Mouse (Mus musculus): ENCODE results near the gene Fbxl4. TPM values are rescaled to one million over a fixed set of nuclear protein-coding genes. Genes with fewer than 3 reads are reported as not detected.

Gene Fbxl4
- polyA plus RNA-seq, 1 experiment from 2014 or later = 15.4 TPM

DNA sequence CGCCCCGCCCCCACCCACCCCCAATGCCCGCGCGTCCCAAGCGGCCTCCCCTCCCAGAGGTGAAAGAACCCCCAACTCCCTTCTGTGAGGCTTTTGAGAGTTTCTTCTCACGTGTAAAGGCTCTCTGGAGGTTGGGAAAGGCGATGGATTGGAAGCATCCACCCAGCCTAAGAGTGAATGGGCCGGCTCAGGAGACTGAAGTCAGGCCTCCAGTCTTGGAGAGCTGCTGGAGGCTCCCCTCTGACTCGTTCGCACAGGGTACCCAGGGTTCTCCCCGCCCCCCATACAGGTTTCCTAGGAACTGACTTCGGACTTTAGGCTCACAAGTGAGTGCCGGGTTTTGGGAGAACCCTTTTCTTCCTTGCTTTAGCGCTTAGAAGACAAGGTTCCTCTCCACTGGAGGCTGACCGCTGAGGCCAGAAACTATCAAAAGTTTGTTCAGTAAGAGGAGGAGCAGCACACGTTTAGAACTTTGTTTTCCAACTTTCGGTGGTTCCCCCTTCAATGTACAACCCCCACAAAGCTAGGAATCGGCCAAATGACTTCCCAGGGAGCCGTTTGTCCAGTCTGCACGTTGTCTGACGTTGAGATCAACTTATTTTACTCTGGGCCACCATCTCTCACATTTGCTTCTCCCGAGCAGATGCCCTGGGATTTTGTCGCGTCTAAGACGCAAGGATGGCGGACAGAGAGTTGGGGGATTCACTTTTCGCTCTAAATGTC, 122.2 kb downstream of the Fbxl4 start:
- H3K9ac ChIP-seq (ENCODE audit: low read depth, low read length) = no peak overlapping the region
- no peak overlapping the region; the same call in 1 of the 2 replicates for H3K4me2 ChIP-seq (ENCODE audit: low read depth, low read length)
- no peaks in the 10 kb centered on the region for H3K36me3 ChIP-seq (ENCODE audit: control insufficient read depth, insufficient read depth, low read length)
- no peak overlapping the region for H3K27ac ChIP-seq (replicated peaks; ENCODE audit: low read depth, low read length)
- DNase-seq (ENCODE audit: low spot score) (no peak), ATAC-seq (ENCODE audit: low read depth) (no peak; the same call in 1 of the 2 replicates)
- no peaks in the 10 kb centered on the region for H3K9me3 ChIP-seq (ENCODE audit: control insufficient read depth, low read length)
- no peaks in the 10 kb centered on the region for H3K4me1 ChIP-seq (ENCODE audit: control insufficient read depth, insufficient read depth, low read length)
- no peak overlapping the region for H3K4me3 ChIP-seq (ENCODE audit: low read depth, low read length)
- 2% methylated on average over 26 of the region's 28 CpGs for WGBS
- peaks cover 94% of the 10 kb centered on the region for H3K27me3 ChIP-seq (replicated peaks; ENCODE audit: control insufficient read depth, insufficient read depth, low read length)

DNA sequence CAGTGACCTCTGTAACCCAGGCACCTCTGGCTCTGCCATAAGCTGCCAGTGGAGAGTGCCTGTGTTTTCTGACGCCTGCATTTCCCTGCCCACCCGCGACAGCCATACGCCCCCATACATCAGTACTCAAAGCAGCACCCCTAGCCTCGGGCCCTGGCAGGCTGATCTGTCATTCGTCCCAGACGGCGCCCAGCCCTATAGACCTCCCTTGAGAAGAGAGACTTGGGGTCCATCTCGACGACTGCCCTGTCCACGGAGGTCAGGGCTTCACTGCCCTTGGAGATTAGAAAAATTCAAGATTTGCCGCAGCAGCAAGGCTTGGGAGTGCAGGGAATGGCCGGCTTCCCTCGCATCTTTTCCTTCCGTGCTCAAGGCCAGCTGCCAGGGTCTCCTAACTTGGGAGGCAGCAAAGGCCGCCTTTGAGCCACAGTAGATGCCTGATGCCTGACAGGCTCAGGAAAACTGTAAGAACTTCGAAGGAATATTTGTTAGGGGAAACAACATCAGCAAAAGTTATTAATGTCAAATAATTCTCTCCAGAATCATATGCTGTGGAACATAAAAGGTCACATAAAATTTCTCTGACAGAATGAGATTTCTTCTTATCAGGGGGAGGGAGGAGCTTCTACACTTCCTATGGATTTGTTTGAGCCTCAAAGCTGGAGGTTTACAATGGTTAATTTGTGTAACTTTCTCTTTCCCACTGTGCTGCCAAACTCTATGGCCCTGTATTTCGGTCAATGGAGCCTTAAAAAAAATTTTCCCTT, 122.9 kb downstream of the Fbxl4 start:
- Histone ChIP-seq H3K4me3 (ENCODE audit: low read depth, low read length) (no peak overlapping the region), H3K4me2 (ENCODE audit: low read depth, low read length) (no peak overlapping the region)
- DNase-seq (ENCODE audit: low spot score) = no peak

DNA sequence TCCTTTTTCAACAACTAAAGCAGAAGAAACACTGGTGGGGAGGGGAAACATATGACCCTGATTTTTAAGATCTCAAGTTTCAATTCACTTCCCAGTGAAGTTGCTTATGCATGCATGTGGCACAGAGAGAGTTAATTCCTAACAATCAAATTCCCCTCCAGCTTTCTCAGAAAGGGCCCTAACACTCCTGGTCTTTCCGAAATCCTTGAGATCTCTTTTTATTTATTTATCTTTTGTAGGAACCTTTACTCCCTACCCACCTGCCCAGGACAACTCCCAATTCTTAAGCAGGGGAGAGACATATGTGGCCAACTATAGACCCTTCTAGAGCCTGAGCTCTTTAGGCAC, 123.5 kb downstream of the Fbxl4 start:
- DNase-seq (ENCODE audit: low spot score) (no peak), ATAC-seq (ENCODE audit: low read depth) (no peak)
- WGBS = 16% methylated on average over 1 of the region's 1 CpGs

More for the DNA sequence above, 122.9 kb downstream of the Fbxl4 start:
- no peak for ATAC-seq (ENCODE audit: low read depth)
- H3K27ac ChIP-seq (replicated peaks; ENCODE audit: low read depth, low read length) = no peak overlapping the region
- H3K36me3 ChIP-seq (ENCODE audit: control insufficient read depth, insufficient read depth, low read length) = no peaks in the 10 kb centered on the region
- no peak overlapping the region for H3K9ac ChIP-seq (ENCODE audit: low read depth, low read length)
- WGBS = 3% methylated on average over 18 of the region's 18 CpGs
- no peaks in the 10 kb centered on the region for H3K4me1 ChIP-seq (ENCODE audit: control insufficient read depth, insufficient read depth, low read length)
- H3K9me3 ChIP-seq (ENCODE audit: control insufficient read depth, low read length) = no peaks in the 10 kb centered on the region
- H3K27me3 ChIP-seq (replicated peaks; ENCODE audit: control insufficient read depth, insufficient read depth, low read length) = peaks cover 94% of the 10 kb centered on the region

DNA sequence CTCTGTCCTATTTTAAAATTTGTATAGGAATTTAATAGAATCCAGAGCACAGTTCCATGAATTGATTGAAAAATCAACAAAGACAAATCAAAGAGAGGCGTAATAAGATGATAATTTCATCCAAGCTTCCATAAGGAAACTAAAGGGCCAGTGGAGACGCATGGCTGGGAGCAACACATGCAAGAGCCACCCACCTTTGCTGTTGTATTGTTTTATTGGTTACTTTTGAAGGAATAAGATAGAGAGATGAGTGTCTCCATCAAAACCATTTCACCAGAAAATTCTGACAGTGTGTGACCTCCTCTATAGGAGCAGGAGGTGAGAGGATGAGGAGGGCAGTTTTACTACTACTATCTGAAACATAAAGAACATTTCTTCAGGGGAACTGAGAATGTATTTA, 124.8 kb downstream of the Fbxl4 start:
- H3K4me2 ChIP-seq (ENCODE audit: low read depth, low read length) = no peak overlapping the region
- ATAC-seq (ENCODE audit: low read depth) (no peak), DNase-seq (ENCODE audit: low spot score) (no peak)
- H3K27ac ChIP-seq (replicated peaks; ENCODE audit: low read depth, low read length) = no peak overlapping the region
- H3K9me3 ChIP-seq (ENCODE audit: control insufficient read depth, low read length) = no peaks in the 10 kb centered on the region
- peaks cover 96% of the 10 kb centered on the region for H3K27me3 ChIP-seq (replicated peaks; ENCODE audit: control insufficient read depth, insufficient read depth, low read length)
- H3K4me1 ChIP-seq (ENCODE audit: control insufficient read depth, insufficient read depth, low read length) = no peaks in the 10 kb centered on the region
- H3K36me3 ChIP-seq (ENCODE audit: control insufficient read depth, insufficient read depth, low read length) = no peaks in the 10 kb centered on the region
- no peak overlapping the region for H3K9ac ChIP-seq (ENCODE audit: low read depth, low read length)
- WGBS = 31% methylated on average over 2 of the region's 2 CpGs
- H3K4me3 ChIP-seq (ENCODE audit: low read depth, low read length) = no peak overlapping the region

More for the DNA sequence above, 123.5 kb downstream of the Fbxl4 start:
- no peak overlapping the region for H3K27ac ChIP-seq (replicated peaks; ENCODE audit: low read depth, low read length)
- no peaks in the 10 kb centered on the region for H3K9me3 ChIP-seq (ENCODE audit: control insufficient read depth, low read length)
- H3K36me3 ChIP-seq (ENCODE audit: control insufficient read depth, insufficient read depth, low read length) = no peaks in the 10 kb centered on the region
- H3K27me3 ChIP-seq (replicated peaks; ENCODE audit: control insufficient read depth, insufficient read depth, low read length) = peaks cover 94% of the 10 kb centered on the region
- no peak overlapping the region for H3K4me2 ChIP-seq (ENCODE audit: low read depth, low read length)
- H3K9ac ChIP-seq (ENCODE audit: low read depth, low read length) = no peak overlapping the region
- H3K4me3 ChIP-seq (ENCODE audit: low read depth, low read length) = no peak overlapping the region
- no peaks in the 10 kb centered on the region for H3K4me1 ChIP-seq (ENCODE audit: control insufficient read depth, insufficient read depth, low read length)

DNA sequence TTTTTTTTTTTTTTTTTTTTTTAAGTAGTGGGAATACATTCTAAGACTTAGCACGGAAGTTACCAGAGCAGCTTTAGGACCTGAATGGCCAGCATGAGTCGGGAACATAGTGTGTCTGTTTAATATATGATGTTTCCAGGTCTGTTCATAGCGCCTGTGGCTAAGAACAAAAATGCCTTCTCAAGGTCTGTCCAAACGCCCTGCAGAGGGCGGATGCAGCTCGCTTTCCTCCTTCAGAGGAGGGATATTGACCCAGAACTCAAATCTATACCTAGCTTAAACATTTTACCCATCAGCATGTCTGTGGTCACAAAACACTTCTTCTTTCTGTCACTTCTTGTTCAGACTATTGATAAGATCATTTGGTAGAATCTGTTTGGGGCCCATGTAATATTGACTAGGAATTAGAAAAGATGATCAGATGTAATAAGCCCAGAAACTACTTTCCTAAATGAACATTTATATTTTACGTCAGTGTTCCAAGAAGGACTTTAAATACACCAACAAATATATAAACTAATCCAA, 125.5 kb downstream of the Fbxl4 start:
- ATAC-seq (ENCODE audit: low read depth) (no peak), DNase-seq (ENCODE audit: low spot score) (no peak)
- Histone ChIP-seq H3K9ac (ENCODE audit: low read depth, low read length) (no peak overlapping the region), H3K27me3 (replicated peaks; ENCODE audit: control insufficient read depth, insufficient read depth, low read length) (peaks cover 96% of the 10 kb centered on the region), H3K27ac (replicated peaks; ENCODE audit: low read depth, low read length) (no peak overlapping the region), H3K9me3 (ENCODE audit: control insufficient read depth, low read length) (no peaks in the 10 kb centered on the region), H3K4me2 (ENCODE audit: low read depth, low read length) (no peak overlapping the region), H3K4me1 (ENCODE audit: control insufficient read depth, insufficient read depth, low read length) (peaks cover 4% of the 10 kb centered on the region; the same call in 1 of the 2 replicates), H3K36me3 (ENCODE audit: control insufficient read depth, insufficient read depth, low read length) (no peaks in the 10 kb centered on the region), H3K4me3 (ENCODE audit: low read depth, low read length) (no peak overlapping the region)
- WGBS = 7% methylated on average over 7 of the region's 7 CpGs

DNA sequence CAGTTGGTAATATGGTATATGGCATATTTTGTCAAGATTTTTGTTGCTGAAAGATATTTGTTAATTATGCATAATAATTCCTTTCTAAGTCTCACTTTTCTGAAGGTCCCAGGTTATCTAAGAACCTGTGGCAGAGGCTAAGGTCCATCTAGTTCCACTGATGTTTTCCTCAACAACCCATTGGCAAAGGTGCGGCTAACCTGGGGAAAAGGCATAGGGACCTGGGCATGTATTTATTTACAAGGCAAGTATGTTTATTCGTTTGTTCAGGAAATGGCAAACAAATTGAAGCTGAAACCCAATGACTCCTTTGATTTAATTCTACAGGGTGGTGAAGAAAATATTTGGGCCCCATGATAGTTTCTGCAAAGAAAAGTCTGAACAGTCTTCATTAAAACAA, 126.2 kb downstream of the Fbxl4 start:
- Histone ChIP-seq H3K4me3 (ENCODE audit: low read depth, low read length) (no peak overlapping the region), H3K4me1 (ENCODE audit: control insufficient read depth, insufficient read depth, low read length) (peaks cover 4% of the 10 kb centered on the region; the same call in 1 of the 2 replicates), H3K36me3 (ENCODE audit: control insufficient read depth, insufficient read depth, low read length) (no peaks in the 10 kb centered on the region), H3K4me2 (ENCODE audit: low read depth, low read length) (no peak overlapping the region), H3K27ac (replicated peaks; ENCODE audit: low read depth, low read length) (no peak overlapping the region), H3K9me3 (ENCODE audit: control insufficient read depth, low read length) (no peaks in the 10 kb centered on the region), H3K27me3 (replicated peaks; ENCODE audit: control insufficient read depth, insufficient read depth, low read length) (peaks cover 96% of the 10 kb centered on the region), H3K9ac (ENCODE audit: low read depth, low read length) (no peak overlapping the region)
- 11% methylated on average over 2 of the region's 2 CpGs for WGBS
- no peak for DNase-seq (ENCODE audit: low spot score)
- no peak for ATAC-seq (ENCODE audit: low read depth)

Other genes starting within 250 kb of the Fbxl4 start
- gene Pou3f2, start 130.8 kb downstream of the Fbxl4 start, polyA plus RNA-seq (2014; fragmentation: Nextera tagmentation; extraction: Ambion mirVana) = 0.13 and 0.17 TPM in 2 replicates